ENCODE assay signal across 8 mouse cellular contexts in the genomic region with DNA sequence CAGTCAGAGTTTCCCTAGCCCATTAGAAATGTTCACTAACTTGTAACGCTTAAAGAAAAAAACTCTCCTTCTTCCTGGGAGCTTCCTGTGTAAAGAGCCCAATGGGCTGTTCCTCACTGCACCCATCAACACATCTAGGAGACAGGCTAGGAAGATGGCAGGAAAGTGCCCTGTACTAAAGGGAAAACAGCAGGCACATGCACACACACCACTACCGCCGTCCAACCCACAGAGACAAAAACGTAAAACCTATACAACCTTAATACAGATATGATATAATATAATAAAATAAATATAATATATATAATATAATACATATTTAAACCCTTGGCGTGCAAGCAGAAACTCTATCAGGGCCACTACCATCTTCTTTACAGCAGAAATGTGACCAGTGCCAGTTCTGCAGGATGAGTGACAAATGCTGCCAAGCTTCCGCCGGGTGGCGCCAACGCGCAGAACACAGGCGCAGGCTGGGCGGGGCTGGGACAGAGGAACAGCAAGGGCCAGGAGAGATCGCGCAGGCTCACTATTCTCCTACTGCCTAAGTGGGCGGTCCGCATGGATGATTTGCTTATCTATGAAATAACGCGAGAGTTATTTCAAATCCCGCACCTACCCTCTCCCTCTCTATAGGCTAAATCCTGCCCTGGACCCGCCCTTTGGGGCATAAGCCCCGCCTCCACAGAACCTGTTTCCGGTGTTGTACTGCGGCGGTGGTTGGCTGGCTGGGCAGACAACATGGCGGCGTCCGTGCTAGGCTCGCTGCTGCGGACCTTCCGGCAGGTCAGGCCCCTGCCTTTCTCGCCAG. TPM values are rescaled to one million over a fixed set of nuclear protein-coding genes. Genes with fewer than 3 reads are reported as not detected.
DNase-seq lines count a peak whose midpoint lies in the region; ATAC-seq and TF ChIP-seq lines count a peak whose summit lies in the region.

Gene Mrps14, plus strand, starts transcription at position 687 of the 808 bp plus-strand sequence.

- no peaks in the 10 kb centered on the region for H3K9me3 ChIP-seq in embryonic facial prominence, embryonic 14.5 days (ENCODE audit: control insufficient read depth, low read length)
- H3K9me3 ChIP-seq in limb, embryonic 13.5 days, result no peaks in the 10 kb centered on the region
- H3K9me3 ChIP-seq in midbrain, embryonic 16.5 days (replicated peaks; ENCODE audit: control insufficient read depth, low read length, poor library complexity, severe bottlenecking), result no peaks in the 10 kb centered on the region

- H3K36me3 ChIP-seq in embryonic facial prominence, embryonic 14.5 days (ENCODE audit: control insufficient read depth, insufficient read depth, low read length), result peaks cover 26% of the 10 kb centered on the region
- peaks cover 3% of the 10 kb centered on the region; the same call in 1 of the 2 replicates for H3K36me3 ChIP-seq in heart, adult 2 months (ENCODE audit: control insufficient read depth, insufficient read depth, low read length)
- H3K36me3 ChIP-seq in limb, embryonic 13.5 days, result peaks cover 18% of the 10 kb centered on the region
- H3K36me3 ChIP-seq in midbrain, embryonic 16.5 days (ENCODE audit: control insufficient read depth, insufficient read depth, low read length), result 0 out of 2 replicates have a peak, but pooled peaks cover 4% of the 10 kb centered on the region

- peak within 1 kb of the TSS; percentile 82 for H3K4me3 ChIP-seq in embryonic facial prominence, embryonic 14.5 days (ENCODE audit: low read depth, low read length)
- H3K4me3 ChIP-seq in heart, adult 2 months, result peak within 1 kb of the TSS; percentile 81
- peak within 1 kb of the TSS; percentile 75 for H3K4me3 ChIP-seq in limb, embryonic 13.5 days
- H3K4me3 ChIP-seq in midbrain, embryonic 16.5 days (ENCODE audit: low read depth, low read length), result peak within 1 kb of the TSS; percentile 75

- TF ChIP-seq POLR2A in heart, adult 2 months (IDR thresholded peaks at IDR 0.05; ENCODE audit: insufficient read depth, low read depth, low read length), result peak; percentile 84

- no peaks in the 10 kb centered on the region for H3K79me2 ChIP-seq in heart, adult 2 months (replicated peaks; ENCODE audit: control insufficient read depth, insufficient read depth, low read length)

- 8% methylated on average over 30 of the region's 31 CpGs for WGBS in embryonic facial prominence, embryonic 14.5 days
- 6% methylated on average over 31 of the region's 31 CpGs for WGBS in heart, adult 2 months
- 7% methylated on average over 31 of the region's 31 CpGs for WGBS in limb, embryonic 13.5 days
- 6% methylated on average over 31 of the region's 31 CpGs for WGBS in midbrain, embryonic 16.5 days

- peak within 1 kb of the TSS; percentile 86 for H3K9ac ChIP-seq in embryonic facial prominence, embryonic 14.5 days (ENCODE audit: low read depth, low read length)
- H3K9ac ChIP-seq in heart, adult 2 months (ENCODE audit: low read depth, low read length), result peak within 1 kb of the TSS; percentile 92
- H3K9ac ChIP-seq in limb, embryonic 13.5 days, result peak within 1 kb of the TSS; percentile 88
- peak within 1 kb of the TSS; percentile 80 for H3K9ac ChIP-seq in midbrain, embryonic 16.5 days (ENCODE audit: low read depth, low read length)

- peak; percentile 100 for DNase-seq in 3T3-L1 (ENCODE audit: low read depth, low spot score)
- peak; percentile 89 to 95 for DNase-seq in adrenal gland, postnatal 4 days (ENCODE audit: low spot score in 2 of 2)
- DNase-seq in embryonic facial prominence, embryonic 14.5 days (ENCODE audit: low spot score), result peak; percentile 100
- peak; percentile 98 for DNase-seq in heart, adult 2 months
- peak; percentile 99 for DNase-seq in kidney, adult 8-10 months
- peak; percentile 97 to 99 for DNase-seq in spleen, postnatal 10 days (ENCODE audit: low spot score in 2 of 2)

- 0 out of 2 replicates have a peak, but pooled peaks cover 5% of the 10 kb centered on the region for H3K4me1 ChIP-seq in embryonic facial prominence, embryonic 14.5 days (ENCODE audit: control insufficient read depth, insufficient read depth, low read length)
- H3K4me1 ChIP-seq in heart, adult 2 months (ENCODE audit: control insufficient read depth, insufficient read depth, low read length), result peaks cover 1% of the 10 kb centered on the region
- H3K4me1 ChIP-seq in limb, embryonic 13.5 days, result peaks cover 11% of the 10 kb centered on the region; the same call in 1 of the 2 replicates
- H3K4me1 ChIP-seq in midbrain, embryonic 16.5 days (ENCODE audit: control insufficient read depth, insufficient read depth, low read length), result peaks cover 14% of the 10 kb centered on the region

- intact Hi-C loops in heart, adult 2 months (cut with DNase I), result loop anchor here (1.0 kb wide), 1 partner anchor 19 kb away; no protein-coding TSS in a partner anchor

- peak; percentile 90 for TF ChIP-seq CTCF in heart, adult 2 months (IDR thresholded peaks at IDR 0.05)

- peak; percentile 68 for TF ChIP-seq EP300 in heart, adult 2 months (IDR thresholded peaks at IDR 0.05; ENCODE audit: insufficient read depth, low read depth, low read length)

- ATAC-seq in embryonic facial prominence, embryonic 14.5 days (ENCODE audit: low read depth), result peak; percentile 99
- ATAC-seq in limb, embryonic 13.5 days (ENCODE audit: low FRiP score, low read depth), result peak; percentile 100
- peak; percentile 99 for ATAC-seq in midbrain, embryonic 16.5 days

- H3K4me2 ChIP-seq in embryonic facial prominence, embryonic 14.5 days (ENCODE audit: low read depth, low read length), result peak within 1 kb of the TSS; percentile 85
- peak within 1 kb of the TSS; percentile 84 for H3K4me2 ChIP-seq in limb, embryonic 13.5 days (replicated peaks)
- H3K4me2 ChIP-seq in midbrain, embryonic 16.5 days (ENCODE audit: low read length), result peak within 1 kb of the TSS; percentile 89

- H3K27ac ChIP-seq in embryonic facial prominence, embryonic 14.5 days (replicated peaks; ENCODE audit: low read depth, low read length), result peak within 1 kb of the TSS; percentile 65; the same call in 1 of the 2 replicates
- peak within 1 kb of the TSS; percentile 77 for H3K27ac ChIP-seq in heart, adult 2 months
- peak within 1 kb of the TSS; percentile 53; the same call in 1 of the 2 replicates for H3K27ac ChIP-seq in limb, embryonic 13.5 days
- peak within 1 kb of the TSS; percentile 81 for H3K27ac ChIP-seq in midbrain, embryonic 16.5 days (ENCODE audit: low read length)

- H3K27me3 ChIP-seq in embryonic facial prominence, embryonic 14.5 days (replicated peaks; ENCODE audit: control insufficient read depth, insufficient read depth, low read length), result no peaks in the 10 kb centered on the region
- no peaks in the 10 kb centered on the region for H3K27me3 ChIP-seq in heart, adult 2 months (ENCODE audit: control insufficient read depth, insufficient read depth, low read length)
- H3K27me3 ChIP-seq in limb, embryonic 13.5 days, result no peaks in the 10 kb centered on the region
- no peaks in the 10 kb centered on the region for H3K27me3 ChIP-seq in midbrain, embryonic 16.5 days (ENCODE audit: control insufficient read depth, insufficient read depth, low read depth, low read length)

RNA-seq across cellular contexts. Expression of gene Mrps14, which starts in this region (rescaled TPM):
- 10 to 100 TPM; 85.5 to 87.2 TPM for total RNA-seq in adrenal gland, postnatal 4 days (2021)
- 238 and 243 TPM in 2 replicates for polyA plus RNA-seq in embryonic facial prominence, embryonic 14.5 days (2014; fragmentation: Nextera tagmentation; extraction: Ambion mirVana)
- total RNA-seq in heart, adult 2 months (2021), result 100 to 1,000 TPM in 1 of 2 experiments, 10 to 100 TPM in 1; 94.6 to 102 TPM
- polyA plus RNA-seq in heart, adult 2 months (2012; rRNA removed), result 46.2 and 60.7 TPM in 2 replicates
- 246 and 249 TPM in 2 replicates for polyA plus RNA-seq in limb, embryonic 13.5 days (2015; fragmentation: Nextera tagmentation; extraction: Ambion mirVana)
- polyA plus RNA-seq in midbrain, embryonic 16.5 days (2015; fragmentation: Nextera tagmentation; extraction: Ambion mirVana), result 124 and 128 TPM in 2 replicates

Comparison
In these comparisons a context has a peak if more than half of its experiments do, and no peak if none do; other contexts are left out.
1. Peak in every context shown above with its lines: DNase-seq, ATAC-seq, H3K4me3 ChIP-seq and H3K27ac ChIP-seq.